12 mouse cellular contexts compared by ENCODE assay signal in genomic region chr6:52490264-52490775, GRCm38 (mm10).
DNase-seq lines count a peak whose midpoint lies in the region; ATAC-seq and TF ChIP-seq lines count a peak whose summit lies in the region.
"Had no signal": no experiment of that assay in that cellular context is flagged by ENCODE, and none has a peak within 500 bp of the region (broad histone marks: within the 10 kb centered on the region; RNA-seq: fewer than 3 reads in every experiment).

No protein-coding gene starts in this region.

- peak; percentile 42 for TF ChIP-seq CTCF in liver, postnatal 0 days (IDR thresholded peaks at IDR 0.05; ENCODE audit: low read depth)
- TF ChIP-seq CTCF in E14TG2a.4 (conservative IDR thresholded peaks at IDR 0.05; ENCODE audit: low read length), result peak; percentile 68

- no peak for TF ChIP-seq EP300 in liver, postnatal 0 days (IDR thresholded peaks at IDR 0.05; ENCODE audit: low read depth)

- H3K4me1 ChIP-seq in liver, postnatal 0 days (ENCODE audit: insufficient read depth), result 0 out of 2 replicates have a peak, but pooled peaks cover 3% of the 10 kb centered on the region
- no peaks in the 10 kb centered on the region; the same call in 1 of the 2 replicates for H3K4me1 ChIP-seq in liver, embryonic 11.5 days (replicated peaks; ENCODE audit: control insufficient read depth, insufficient read depth, low read length)
- H3K4me1 ChIP-seq in E14TG2a.4 (replicated peaks; ENCODE audit: low read depth, low read length), result no peaks in the 10 kb centered on the region
- H3K4me1 ChIP-seq in brown adipose tissue, adult 24 weeks (ENCODE audit: control insufficient read depth, insufficient read depth, insufficient read length, low read length), result peaks cover 14% of the 10 kb centered on the region; the same call in 1 of the 2 replicates

- H3K27me3 ChIP-seq in liver, postnatal 0 days (ENCODE audit: insufficient read depth, low read length), result no peaks in the 10 kb centered on the region
- no peaks in the 10 kb centered on the region for H3K27me3 ChIP-seq in liver, embryonic 11.5 days (replicated peaks; ENCODE audit: control insufficient read depth, insufficient read depth, low read length)
- no peaks in the 10 kb centered on the region for H3K27me3 ChIP-seq in E14TG2a.4 (ENCODE audit: insufficient read depth, low read length)
- H3K27me3 ChIP-seq: heart, embryonic 13.5 days; hindbrain, embryonic 13.5 days had no signal

- no peak overlapping the region for H3K4me3 ChIP-seq in liver, postnatal 0 days (ENCODE audit: low read depth, low read length)
- no peak overlapping the region for H3K4me3 ChIP-seq in liver, embryonic 11.5 days (ENCODE audit: low read depth, low read length)
- H3K4me3 ChIP-seq in E14TG2a.4 (replicated peaks; ENCODE audit: low read length), result no peak overlapping the region
- H3K4me3 ChIP-seq in brown adipose tissue, adult 24 weeks (ENCODE audit: insufficient read depth, low read depth, low read length), result no peak overlapping the region
- H3K4me3 ChIP-seq: heart, embryonic 13.5 days; hindbrain, embryonic 13.5 days had no signal

- no peak for ATAC-seq in liver, postnatal 0 days
- ATAC-seq in liver, embryonic 11.5 days (replicated peaks; ENCODE audit: low FRiP score), result no peak

- WGBS in liver, postnatal 0 days (ENCODE audit: insufficient replicate concordance), result 79% methylated on average over 14 of the region's 14 CpGs
- 76% methylated on average over 14 of the region's 14 CpGs for WGBS in liver, embryonic 11.5 days

- H3K4me2 ChIP-seq in liver, postnatal 0 days (ENCODE audit: low read depth, low read length), result no peak overlapping the region
- H3K4me2 ChIP-seq in liver, embryonic 11.5 days, result no peak overlapping the region
- H3K4me2 ChIP-seq: heart, embryonic 13.5 days; hindbrain, embryonic 13.5 days had no signal

- peak; percentile 84 for DNase-seq in heart, adult 11 months
- DNase-seq in heart, adult 9 months (ENCODE audit: low spot score in 2 of 2), result no peak
- no peak for DNase-seq in liver, postnatal 0 days
- no peak for DNase-seq in liver, embryonic 11.5 days (ENCODE audit: low spot score)
- DNase-seq in embryo, embryonic 11 days, result no peak
- DNase-seq in right cerebral cortex, adult 18-20 months, result no peak
- DNase-seq: kidney, postnatal 14 days; right cerebral cortex, postnatal 25 days had no signal

- H3K9me3 ChIP-seq in liver, postnatal 0 days (ENCODE audit: low read length), result no peaks in the 10 kb centered on the region
- H3K9me3 ChIP-seq in liver, embryonic 11.5 days (ENCODE audit: control insufficient read depth, low read length), result no peaks in the 10 kb centered on the region
- H3K9me3 ChIP-seq in E14TG2a.4 (ENCODE audit: low read length), result no peaks in the 10 kb centered on the region
- H3K9me3 ChIP-seq: heart, embryonic 13.5 days; hindbrain, embryonic 13.5 days had no signal

- no peak overlapping the region for H3K27ac ChIP-seq in liver, postnatal 0 days (ENCODE audit: low read depth)
- H3K27ac ChIP-seq in liver, embryonic 11.5 days (ENCODE audit: low read depth, low read length), result no peak overlapping the region
- H3K27ac ChIP-seq in brown adipose tissue, adult 24 weeks (replicated peaks; ENCODE audit: low read depth, low read length), result 0 out of 2 replicates have a peak overlapping the region, but pooled peaks have one; percentile 12
- H3K27ac ChIP-seq: heart, embryonic 13.5 days; hindbrain, embryonic 13.5 days had no signal

- H3K9ac ChIP-seq in liver, postnatal 0 days (replicated peaks), result no peak overlapping the region
- H3K9ac ChIP-seq in liver, embryonic 11.5 days (ENCODE audit: low read depth, low read length), result no peak overlapping the region
- H3K9ac ChIP-seq: heart, embryonic 13.5 days; hindbrain, embryonic 13.5 days had no signal

- no peaks in the 10 kb centered on the region for H3K36me3 ChIP-seq in liver, postnatal 0 days (replicated peaks; ENCODE audit: insufficient read depth, low read length)
- H3K36me3 ChIP-seq in liver, embryonic 11.5 days (ENCODE audit: control insufficient read depth, insufficient read depth, low read length), result no peaks in the 10 kb centered on the region
- no peaks in the 10 kb centered on the region for H3K36me3 ChIP-seq in E14TG2a.4 (ENCODE audit: insufficient read depth, low read length)
- H3K36me3 ChIP-seq: heart, embryonic 13.5 days; hindbrain, embryonic 13.5 days had no signal
